Mouse (Mus musculus) heart, embryonic 13.5 days (tissue): ENCODE data around the gene Clec2l. TPM values are rescaled to one million over a fixed set of nuclear protein-coding genes. Genes with fewer than 3 reads are reported as not detected.
A peak's percentile ranks its signal among the peaks of the same experiment; 100 is the strongest.

Source experiments
- ATAC-seq: fragments of 200-750 bp; cut with Nextera tagmentation; 2 replicates; pipeline ENCODE4 v1.8.0; 2017; ENCODE audit warnings: moderate TSS enrichment; ENCODE audit not compliant: insufficient number of reproducible peaks, low FRiP score, low TSS enrichment; ENCODE audit errors: extremely low read depth
- H3K27ac ChIP-seq: fragments of 300-500 bp; sonication (generic); replicated peaks from 2 replicates; pipeline ENCODE4 v1.5.1; 2015; ENCODE audit warnings: moderate library complexity, mild to moderate bottlenecking, inconsistent platforms
- H3K27me3 ChIP-seq: fragments of 300-500 bp; sonication (generic); replicated peaks from 2 replicates; pipeline ENCODE4 v1.6.1; 2015; ENCODE audit warnings: mild to moderate bottlenecking, inconsistent platforms
- H3K36me3 ChIP-seq: fragments of 300-500 bp; sonication (generic); 2 replicates; pipeline ENCODE4 v1.6.1; 2015; ENCODE audit warnings: mild to moderate bottlenecking, inconsistent platforms
- H3K4me1 ChIP-seq: fragments of 300-500 bp; sonication (generic); 2 replicates; pipeline ENCODE4 v1.6.1; 2015; ENCODE audit warnings: inconsistent platforms
- H3K4me2 ChIP-seq: fragments of 300-500 bp; sonication (generic); 2 replicates; pipeline ENCODE4 v1.6.1; 2015; ENCODE audit warnings: inconsistent platforms, mild to moderate bottlenecking, moderate library complexity
- H3K4me3 ChIP-seq: fragments of 300-500 bp; sonication (generic); 2 replicates; pipeline ENCODE4 v1.5.1; 2015; ENCODE audit warnings: moderate library complexity, mild to moderate bottlenecking, inconsistent platforms
- H3K9ac ChIP-seq: fragments of 300-500 bp; sonication (generic); 2 replicates; pipeline ENCODE4 v1.6.1; 2015; ENCODE audit warnings: inconsistent platforms, mild to moderate bottlenecking, moderate library complexity
- H3K9me3 ChIP-seq: fragments of 300-500 bp; sonication (generic); 2 replicates; pipeline ENCODE4 v1.6.1; 2016; ENCODE audit warnings: inconsistent platforms
- WGBS: fragments of 180-500 bp; shearing (Covaris S2); methylation state at CpG from one replicate; pipeline ENCODE4 v1.1.7; 2015; ENCODE audit warnings: mixed read lengths; 5-methylcytosine and 5-hydroxymethylcytosine counted together
- polyA plus RNA-seq: library from polyadenylated mRNA; unstranded; fragments of >200 nt; fragmentation: Nextera tagmentation; extraction: Ambion mirVana; gene quantifications from 2 replicates; pipeline ENCODE4 v1.2.1, GENCODE M21; 2015

The Clec2l gene
- polyA plus RNA-seq, 1 experiment from 2014 or later: 0.86 TPM

GRCm38 (mm10) chr6:38671270-38671669 is 8.4 kb downstream of the Clec2l start:
- no peak overlapping the region for H3K4me3 ChIP-seq
- no peaks in the 10 kb centered on the region for H3K36me3 ChIP-seq
- H3K27ac ChIP-seq: no peak overlapping the region
- no peak for ATAC-seq
- WGBS: 78% methylated on average over 7 of the region's 7 CpGs
- H3K4me2 ChIP-seq: no peak overlapping the region
- H3K27me3 ChIP-seq: peaks cover 20% of the 10 kb centered on the region
- peaks cover 5% of the 10 kb centered on the region for H3K4me1 ChIP-seq
- no peak overlapping the region for H3K9ac ChIP-seq
- no peaks in the 10 kb centered on the region for H3K9me3 ChIP-seq

GRCm38 (mm10) chr6:38672011-38672410 is 9.1 kb downstream of the Clec2l start:
- no peak for ATAC-seq
- Histone ChIP-seq H3K4me2 (no peak overlapping the region), H3K4me3 (no peak overlapping the region), H3K9ac (no peak overlapping the region), H3K9me3 (no peaks in the 10 kb centered on the region), H3K36me3 (no peaks in the 10 kb centered on the region), H3K27me3 (peaks cover 15% of the 10 kb centered on the region), H3K4me1 (peaks cover 11% of the 10 kb centered on the region), H3K27ac (no peak overlapping the region)
- 80% methylated on average over 3 of the region's 3 CpGs for WGBS

- peak overlapping the region; percentile 16; the same call in 1 of the 2 replicates for H3K4me3 ChIP-seq
- H3K27ac ChIP-seq: no peak overlapping the region
- peaks cover 11% of the 10 kb centered on the region for H3K4me1 ChIP-seq
- peak overlapping the region; percentile 57 for H3K4me2 ChIP-seq
- no peaks in the 10 kb centered on the region for H3K36me3 ChIP-seq
- no peak overlapping the region; the same call in 1 of the 2 replicates for H3K9ac ChIP-seq
- no peaks in the 10 kb centered on the region for H3K9me3 ChIP-seq
- peaks cover 14% of the 10 kb centered on the region for H3K27me3 ChIP-seq
- ATAC-seq: no peak
- 36% methylated on average over 6 of the region's 6 CpGs for WGBS
Measured at GRCm38 (mm10) chr6:38676217-38676616, 13.3 kb downstream of the Clec2l start.

GRCm38 (mm10) chr6:38676723-38677122 is 13.9 kb downstream of the Clec2l start:
- Histone ChIP-seq H3K9ac (no peak overlapping the region; the same call in 1 of the 2 replicates), H3K4me2 (peak overlapping the region; percentile 57), H3K9me3 (no peaks in the 10 kb centered on the region), H3K27me3 (peaks cover 14% of the 10 kb centered on the region), H3K36me3 (no peaks in the 10 kb centered on the region), H3K4me3 (peak overlapping the region; percentile 16; the same call in 1 of the 2 replicates), H3K27ac (no peak overlapping the region), H3K4me1 (peaks cover 11% of the 10 kb centered on the region)
- WGBS: 61% methylated on average over 14 of the region's 14 CpGs
- ATAC-seq: no peak

- Histone ChIP-seq H3K4me3 (no peak overlapping the region), H3K9me3 (no peaks in the 10 kb centered on the region), H3K4me1 (peaks cover 11% of the 10 kb centered on the region), H3K27ac (no peak overlapping the region), H3K27me3 (peaks cover 14% of the 10 kb centered on the region), H3K4me2 (no peak overlapping the region), H3K9ac (no peak overlapping the region), H3K36me3 (no peaks in the 10 kb centered on the region)
- WGBS: 73% methylated on average over 9 of the region's 9 CpGs
- ATAC-seq: no peak
Measured at GRCm38 (mm10) chr6:38677629-38678028, 14.8 kb downstream of the Clec2l start.

- H3K36me3 ChIP-seq: peaks cover 11% of the 10 kb centered on the region
- no peak for ATAC-seq
- H3K27me3 ChIP-seq: peaks cover 7% of the 10 kb centered on the region; the same call in 1 of the 2 replicates
- H3K4me2 ChIP-seq: no peak overlapping the region
- no peak overlapping the region for H3K27ac ChIP-seq
- 50% methylated on average over 2 of the region's 2 CpGs for WGBS
- no peaks in the 10 kb centered on the region for H3K9me3 ChIP-seq
- H3K9ac ChIP-seq: no peak overlapping the region
- no peak overlapping the region for H3K4me3 ChIP-seq
- H3K4me1 ChIP-seq: no peaks in the 10 kb centered on the region
Measured at GRCm38 (mm10) chr6:38682532-38682931, 19.7 kb downstream of the Clec2l start.

GRCm38 (mm10) chr6:38687216-38687615 is 24.3 kb downstream of the Clec2l start:
- Histone ChIP-seq H3K9me3 (no peaks in the 10 kb centered on the region), H3K4me3 (no peak overlapping the region), H3K27me3 (no peaks in the 10 kb centered on the region), H3K9ac (no peak overlapping the region), H3K27ac (no peak overlapping the region), H3K4me1 (peaks cover 6% of the 10 kb centered on the region; the same call in 1 of the 2 replicates), H3K36me3 (peaks cover 22% of the 10 kb centered on the region), H3K4me2 (no peak overlapping the region)
- ATAC-seq: no peak
- WGBS: 65% methylated on average over 11 of the region's 11 CpGs

GRCm38 (mm10) chr6:38688841-38689240 is 26.0 kb downstream of the Clec2l start:
- Histone ChIP-seq H3K9ac (no peak overlapping the region), H3K27me3 (no peaks in the 10 kb centered on the region), H3K36me3 (peaks cover 31% of the 10 kb centered on the region), H3K27ac (no peak overlapping the region), H3K9me3 (no peaks in the 10 kb centered on the region), H3K4me2 (no peak overlapping the region), H3K4me3 (no peak overlapping the region), H3K4me1 (peaks cover 6% of the 10 kb centered on the region; the same call in 1 of the 2 replicates)
- no peak for ATAC-seq
- WGBS: 95% methylated on average over 10 of the region's 10 CpGs

GRCm38 (mm10) chr6:38690615-38691014 is 27.7 kb downstream of the Clec2l start:
- H3K4me2 ChIP-seq: no peak overlapping the region
- H3K9ac ChIP-seq: no peak overlapping the region
- no peaks in the 10 kb centered on the region for H3K9me3 ChIP-seq
- peaks cover 6% of the 10 kb centered on the region; the same call in 1 of the 2 replicates for H3K4me1 ChIP-seq
- 83% methylated on average over 4 of the region's 4 CpGs for WGBS
- H3K36me3 ChIP-seq: peaks cover 41% of the 10 kb centered on the region
- ATAC-seq: no peak
- no peaks in the 10 kb centered on the region for H3K27me3 ChIP-seq
- H3K4me3 ChIP-seq: no peak overlapping the region
- H3K27ac ChIP-seq: no peak overlapping the region

- Histone ChIP-seq H3K9ac (no peak overlapping the region), H3K4me3 (no peak overlapping the region), H3K27me3 (no peaks in the 10 kb centered on the region), H3K27ac (no peak overlapping the region), H3K36me3 (peaks cover 46% of the 10 kb centered on the region), H3K4me1 (peaks cover 6% of the 10 kb centered on the region; the same call in 1 of the 2 replicates), H3K4me2 (no peak overlapping the region), H3K9me3 (no peaks in the 10 kb centered on the region)
- no peak for ATAC-seq
- WGBS: 89% methylated on average over 5 of the region's 5 CpGs
Measured at GRCm38 (mm10) chr6:38691052-38691451, 28.2 kb downstream of the Clec2l start.

GRCm38 (mm10) chr6:38692556-38692955 is 29.7 kb downstream of the Clec2l start:
- Histone ChIP-seq H3K4me2 (no peak overlapping the region), H3K9me3 (no peaks in the 10 kb centered on the region), H3K4me3 (no peak overlapping the region), H3K4me1 (peaks cover 6% of the 10 kb centered on the region; the same call in 1 of the 2 replicates), H3K27ac (no peak overlapping the region), H3K9ac (no peak overlapping the region), H3K27me3 (no peaks in the 10 kb centered on the region), H3K36me3 (peaks cover 48% of the 10 kb centered on the region)
- ATAC-seq: no peak
- WGBS: 91% methylated on average over 6 of the region's 6 CpGs

GRCm38 (mm10) chr6:38695380-38696054 is 32.6 kb downstream of the Clec2l start:
- ATAC-seq: no peak
- Histone ChIP-seq H3K27ac (no peak overlapping the region), H3K9me3 (no peaks in the 10 kb centered on the region), H3K27me3 (no peaks in the 10 kb centered on the region), H3K4me1 (peaks cover 6% of the 10 kb centered on the region; the same call in 1 of the 2 replicates), H3K36me3 (peaks cover 65% of the 10 kb centered on the region), H3K9ac (no peak overlapping the region), H3K4me2 (no peak overlapping the region), H3K4me3 (no peak overlapping the region)
- WGBS: 25% methylated on average over 9 of the region's 9 CpGs
